Mouse (Mus musculus) right cerebral cortex, postnatal 4 days (tissue): ENCODE measurements around the gene Hesx1.

Experiments used
- DNase-seq: peaks from one replicate; pipeline ENCODE4 v3.0.0-alpha.2; 2022

Hesx1 gene

DNA sequence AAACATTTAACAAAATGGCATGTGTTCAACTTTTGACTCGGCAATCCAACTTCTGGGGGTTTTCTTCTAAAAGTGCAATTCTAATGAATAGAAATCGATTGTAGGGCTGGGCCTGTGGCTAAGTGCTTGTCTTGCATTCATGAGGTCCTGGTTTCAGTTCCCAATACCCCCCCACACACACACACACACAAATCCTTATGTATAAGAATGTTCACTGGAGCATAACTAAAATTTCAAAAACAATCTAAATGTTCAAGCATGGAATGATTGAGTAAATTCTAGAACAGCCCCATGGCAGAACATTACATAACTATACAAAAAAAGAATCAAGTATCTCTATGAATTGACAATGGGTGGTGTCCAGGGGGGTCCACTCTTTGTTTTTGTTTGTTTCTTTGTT lies 23.7 kb downstream of the Hesx1 start:
- DNase-seq: no peak

DNA sequence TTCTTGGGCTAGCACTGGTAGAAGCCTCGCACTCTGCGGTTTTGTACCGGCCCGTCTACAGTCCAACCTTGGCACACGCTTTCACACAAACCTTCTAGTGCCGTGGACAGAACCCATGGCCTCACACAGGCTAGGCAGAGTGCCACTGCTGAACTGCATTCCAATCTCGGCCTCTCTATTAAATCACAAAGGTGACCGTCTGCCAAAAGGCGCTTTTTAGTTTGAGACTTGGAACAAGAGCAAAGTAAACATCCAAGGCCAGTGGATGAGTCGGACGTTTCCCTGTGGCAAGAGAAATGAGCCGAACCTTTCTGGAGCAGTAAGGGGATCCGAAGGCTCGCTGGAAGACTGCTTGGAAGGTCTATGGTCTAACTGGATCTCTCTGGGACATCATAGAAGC lies 25.6 kb downstream of the Hesx1 start:
- no peak for DNase-seq

DNA sequence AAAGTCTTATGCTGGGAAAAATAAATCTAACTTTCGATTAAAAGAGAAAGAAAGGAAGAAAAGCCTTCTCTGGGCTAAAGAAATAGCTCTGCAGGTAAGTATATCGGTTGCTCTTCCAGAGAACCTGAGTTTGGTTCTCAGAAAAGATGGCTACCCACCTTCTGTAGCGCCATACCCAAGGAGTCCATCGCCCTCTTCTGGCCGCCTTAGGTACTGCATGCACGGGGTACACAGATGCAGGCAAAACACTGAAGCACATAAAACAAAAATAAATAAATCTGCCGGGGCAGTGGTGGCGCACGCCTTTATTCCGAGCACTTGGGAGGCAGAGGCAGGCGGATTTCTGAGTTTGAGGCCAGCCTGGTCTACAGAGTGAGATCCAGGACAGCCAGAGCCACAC lies 28.7 kb downstream of the Hesx1 start:
- DNase-seq: peak; percentile 60

DNA sequence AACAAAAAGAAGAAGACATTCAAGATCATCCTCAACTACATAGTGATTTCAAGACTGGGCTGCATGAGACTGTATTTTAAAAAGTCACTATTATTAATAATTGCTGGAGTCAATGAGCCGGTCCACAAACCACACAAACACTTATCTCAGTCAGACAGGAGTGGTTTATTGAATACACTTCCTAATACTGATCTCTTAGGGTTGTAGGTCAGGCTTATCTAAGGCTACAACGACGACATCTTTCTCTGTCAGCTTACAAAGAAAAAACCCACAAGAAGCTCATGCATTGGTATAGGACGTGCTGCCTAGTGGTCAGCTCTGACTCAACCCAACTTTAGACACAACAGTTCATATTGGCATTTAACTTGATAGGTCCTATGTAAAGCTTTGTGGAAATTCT lies 30.4 kb downstream of the Hesx1 start:
- no peak for DNase-seq

DNA sequence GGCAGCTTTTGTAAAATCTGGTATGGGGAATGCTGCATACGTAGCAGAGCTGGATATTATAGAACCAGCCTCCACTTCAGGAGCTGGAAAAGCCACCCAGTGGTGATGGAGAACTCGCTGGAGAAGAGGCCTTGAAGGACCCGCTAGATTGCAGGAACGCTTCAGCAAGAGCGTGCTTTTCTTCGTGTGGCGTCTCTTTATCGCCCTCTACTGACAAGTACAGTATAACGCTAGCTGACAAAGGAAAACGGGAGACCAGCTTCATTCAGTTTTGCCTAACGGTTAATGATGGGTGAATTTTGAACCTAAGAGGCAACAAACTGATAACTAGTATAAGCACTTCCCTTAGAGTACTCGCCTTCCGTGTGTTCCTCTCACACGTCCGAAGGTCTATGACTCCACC lies 35.6 kb downstream of the Hesx1 start:
- DNase-seq: peak; percentile 35

DNA sequence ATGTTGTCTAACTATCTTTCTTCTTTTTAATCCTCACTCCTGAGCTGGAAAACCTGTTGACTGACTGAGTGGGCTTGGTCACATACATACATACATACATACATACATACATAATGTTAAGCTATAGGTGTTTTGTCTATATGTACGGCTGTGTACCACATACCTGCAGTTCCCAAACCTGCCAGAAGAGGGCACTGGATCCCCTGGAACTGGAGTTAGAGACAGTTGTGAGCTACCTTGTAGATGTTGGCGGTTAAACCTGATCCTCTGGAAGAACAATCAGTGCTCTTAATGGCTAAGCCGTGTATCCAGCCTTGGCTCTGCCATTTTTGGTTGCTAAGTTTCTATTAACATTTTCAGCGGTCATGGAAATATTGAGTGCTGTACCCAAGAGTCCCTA lies 36.9 kb downstream of the Hesx1 start:
- peak; percentile 76 for DNase-seq

DNA sequence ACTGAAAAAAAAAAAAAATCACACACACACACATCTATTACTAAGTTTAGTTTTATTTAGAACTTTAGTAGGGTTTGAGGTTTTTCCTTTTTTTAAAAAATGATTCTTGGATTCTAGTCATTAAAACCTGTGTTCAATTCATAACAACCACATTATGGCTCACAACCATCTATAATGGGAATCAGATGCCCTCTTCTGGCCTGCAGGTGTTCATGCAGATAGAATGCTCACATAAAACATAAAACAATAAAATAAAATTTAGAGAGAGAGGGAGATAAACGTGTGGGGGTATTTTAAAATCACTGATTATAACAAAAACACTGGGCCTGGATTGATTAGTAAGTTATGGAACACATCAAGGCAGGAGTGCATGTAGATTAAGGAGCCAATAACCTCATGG lies 43.3 kb downstream of the Hesx1 start:
- no peak for DNase-seq

DNA sequence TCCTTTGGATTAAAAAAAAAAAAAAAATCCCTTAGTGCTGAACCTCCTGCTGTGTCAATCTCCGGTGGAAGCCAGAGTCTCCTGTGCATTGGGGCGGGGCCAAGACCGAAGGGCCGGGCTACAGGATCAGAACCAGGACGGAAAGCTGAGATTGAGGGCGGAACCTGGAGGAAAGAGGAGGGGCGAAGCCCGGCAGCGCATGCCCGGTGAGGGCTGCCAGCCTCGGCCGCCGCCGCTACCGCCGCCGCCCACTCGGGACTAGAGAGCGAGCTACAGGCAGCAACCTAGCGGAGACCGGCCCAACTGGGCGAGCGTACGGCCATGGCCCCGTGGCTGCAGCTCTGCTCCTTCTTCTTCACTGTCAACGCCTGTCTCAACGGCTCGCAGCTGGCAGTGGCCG lies 44.6 kb downstream of the Hesx1 start, which contains the start of gene Il17rd:
Il17rd (plus strand) TSS at position 159 of the 400 bp plus-strand sequence.
- DNase-seq: peak; percentile 72

DNA sequence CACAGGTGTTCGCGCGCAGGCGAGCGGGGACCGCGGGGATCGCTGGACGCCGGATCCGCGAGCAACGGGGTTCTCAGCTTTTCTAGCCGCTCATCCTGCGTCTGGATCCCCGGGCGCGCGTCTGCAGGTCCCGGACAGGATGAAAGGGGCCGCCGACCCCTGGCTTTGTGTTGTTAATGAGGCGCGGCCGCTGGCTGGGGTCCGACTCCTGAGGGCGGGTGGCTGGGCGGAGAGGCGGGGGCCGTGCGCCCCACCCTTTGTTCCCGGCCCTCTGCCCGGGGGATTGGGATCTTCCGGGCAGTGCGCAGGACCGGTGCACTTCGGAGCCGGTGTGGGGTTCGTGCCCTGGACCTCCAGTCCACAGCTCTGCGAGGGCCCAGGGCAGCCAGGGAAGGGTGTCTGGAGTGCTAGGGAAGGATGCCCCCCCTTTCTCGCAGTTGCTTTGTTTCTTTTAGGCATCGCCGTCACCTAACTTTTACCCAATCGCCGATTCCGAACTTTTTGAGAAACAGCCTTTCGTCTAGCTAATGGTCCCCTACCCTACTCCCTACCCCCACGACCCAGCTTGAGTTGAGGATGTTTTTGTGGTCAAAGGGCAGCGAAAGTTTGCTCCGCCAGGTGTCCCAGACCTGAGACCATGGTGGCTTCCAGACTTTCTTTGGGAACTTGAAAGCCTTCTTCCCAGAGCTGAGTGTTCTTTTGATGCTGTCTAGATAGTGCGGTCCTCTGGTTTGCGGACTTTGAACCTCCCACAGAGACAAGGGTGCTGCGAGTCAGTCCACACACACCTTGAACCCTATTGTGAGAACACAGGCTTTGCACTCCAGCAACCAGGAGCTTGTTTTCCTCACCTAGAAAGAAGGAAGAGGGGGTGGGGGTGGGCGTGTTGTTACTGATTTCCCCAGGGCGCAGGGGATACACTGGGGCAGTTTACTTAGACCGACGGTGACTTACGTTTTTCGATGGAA lies 45.3 kb downstream of the Hesx1 start:
- DNase-seq: peak; percentile 42

DNA sequence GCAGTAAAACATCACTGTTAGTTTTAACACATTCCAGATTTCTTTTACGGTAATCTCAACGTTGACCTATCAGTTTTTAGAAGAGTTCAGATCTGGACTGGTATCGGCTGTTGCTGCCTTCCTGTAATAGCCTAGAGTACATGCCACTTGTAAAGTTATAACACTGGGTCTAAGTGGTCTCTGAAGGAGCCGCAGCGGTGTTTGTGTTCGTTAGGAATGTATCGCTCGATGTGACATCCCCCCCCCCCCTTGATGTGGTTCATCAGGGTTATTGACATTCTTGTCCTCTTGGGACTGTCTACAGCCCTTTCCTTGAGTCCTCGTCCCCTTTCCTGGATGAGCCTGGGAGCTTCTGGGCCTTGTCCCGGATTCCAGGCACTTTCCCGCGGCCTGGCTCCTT lies 46.2 kb downstream of the Hesx1 start:
- DNase-seq: no peak

DNA sequence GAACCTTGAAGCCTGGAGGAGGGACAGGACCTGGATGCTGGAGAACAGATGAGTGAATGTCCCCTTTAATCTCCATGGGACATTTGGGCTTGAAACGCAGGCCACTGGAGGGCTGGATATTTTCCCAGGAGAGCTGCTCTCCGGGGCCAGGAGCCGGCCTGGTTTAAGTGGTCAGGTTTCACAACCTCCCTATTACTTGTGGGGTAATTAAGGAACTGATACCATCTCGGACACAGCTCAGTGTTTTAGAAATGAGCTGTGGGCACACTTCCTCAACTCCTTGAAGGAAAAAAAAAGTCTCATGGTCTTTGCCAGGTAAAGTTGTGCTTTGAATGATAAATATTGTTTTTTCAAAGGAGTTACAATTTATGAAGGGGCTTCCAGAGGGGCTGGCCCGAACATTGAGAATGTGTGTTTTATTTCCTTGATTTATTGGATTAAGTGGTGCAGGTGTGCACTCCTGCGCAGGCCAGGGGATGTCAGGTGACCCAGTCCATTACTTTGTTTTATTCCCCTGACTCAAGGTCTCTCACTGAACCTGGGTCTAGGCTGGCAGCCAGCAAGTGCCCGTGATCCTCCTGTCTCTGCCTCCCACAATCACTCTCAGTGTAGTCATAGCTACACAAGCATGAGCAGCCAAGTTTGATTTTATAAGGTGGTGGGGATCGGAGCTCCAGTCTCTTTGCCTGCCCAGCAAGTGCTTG lies 48.2 kb downstream of the Hesx1 start:
- DNase-seq: no peak

DNA sequence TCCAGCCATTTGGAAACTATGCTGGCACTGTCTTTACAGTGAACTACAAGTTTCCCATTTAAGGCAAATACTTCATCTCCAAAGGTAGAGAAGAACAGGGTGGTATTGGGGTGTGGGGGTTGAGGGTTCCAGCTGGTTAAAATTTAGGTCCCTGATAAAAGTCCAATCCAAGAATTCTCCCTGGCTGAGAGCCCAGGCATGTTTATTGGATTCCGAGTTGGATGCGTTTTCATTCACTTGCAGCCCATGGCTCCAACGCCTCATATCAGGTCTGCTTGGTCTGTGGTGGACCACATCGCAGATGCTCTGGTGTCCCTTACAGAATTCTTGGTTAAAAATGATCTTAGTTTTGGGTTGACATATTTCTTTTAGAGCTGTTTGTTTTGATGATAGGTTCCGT lies 49.2 kb downstream of the Hesx1 start:
- no peak for DNase-seq

DNA sequence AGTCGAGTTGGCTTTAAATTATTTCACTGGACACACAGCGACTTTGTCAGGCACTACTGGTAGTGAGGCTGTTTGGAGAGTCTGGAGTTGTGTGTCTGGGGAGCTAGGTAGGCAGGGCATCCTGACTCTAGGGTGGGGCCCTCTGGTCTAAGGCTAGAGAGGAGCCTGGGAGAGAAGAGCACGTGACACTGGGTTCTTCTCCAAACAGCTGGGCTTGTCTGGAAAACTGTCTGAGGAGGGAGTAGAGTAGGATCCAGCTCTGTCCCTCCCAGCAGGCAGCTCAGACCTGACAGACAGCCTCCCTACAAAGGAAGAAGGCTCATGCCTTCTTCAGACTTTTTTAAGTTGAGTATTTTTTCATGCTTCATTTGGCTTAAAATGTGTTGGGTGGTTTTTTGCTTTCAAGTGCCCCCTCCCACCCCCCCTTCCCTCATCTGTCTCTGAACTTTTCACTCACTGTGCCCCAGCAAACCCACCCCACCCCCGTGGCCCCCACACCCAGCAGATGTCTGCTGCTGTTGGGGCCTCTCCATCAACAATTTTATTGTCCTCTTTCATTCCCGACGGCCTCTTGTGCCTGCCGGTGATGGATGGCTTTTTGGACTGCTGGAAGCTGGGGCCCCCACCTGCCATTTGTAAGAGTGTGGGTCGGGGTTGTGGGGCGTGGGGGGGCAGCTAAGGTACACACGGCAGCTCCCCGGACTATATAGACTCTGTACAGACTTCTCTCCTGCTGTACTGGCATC lies 50.2 kb downstream of the Hesx1 start:
- no peak for DNase-seq

DNA sequence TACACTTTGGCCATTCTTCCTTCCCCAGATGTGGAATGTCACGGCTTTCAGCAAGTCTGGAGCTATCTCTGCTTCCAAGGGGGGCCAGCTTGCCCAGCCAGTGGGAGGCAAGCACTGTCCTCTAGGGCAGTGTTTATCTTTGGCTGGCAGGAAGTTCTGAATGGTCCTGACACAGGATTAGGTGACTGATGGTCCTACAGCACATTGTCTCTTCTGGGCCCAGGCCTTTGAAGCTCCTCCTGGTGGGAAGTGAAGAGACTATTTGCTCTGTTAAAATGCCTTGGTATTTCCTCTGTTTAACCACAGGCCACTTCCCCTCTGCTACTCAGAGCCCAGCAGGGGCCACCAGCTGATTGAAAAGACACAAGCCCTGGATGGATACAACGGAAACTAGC lies 50.7 kb downstream of the Hesx1 start:
- no peak for DNase-seq

DNA sequence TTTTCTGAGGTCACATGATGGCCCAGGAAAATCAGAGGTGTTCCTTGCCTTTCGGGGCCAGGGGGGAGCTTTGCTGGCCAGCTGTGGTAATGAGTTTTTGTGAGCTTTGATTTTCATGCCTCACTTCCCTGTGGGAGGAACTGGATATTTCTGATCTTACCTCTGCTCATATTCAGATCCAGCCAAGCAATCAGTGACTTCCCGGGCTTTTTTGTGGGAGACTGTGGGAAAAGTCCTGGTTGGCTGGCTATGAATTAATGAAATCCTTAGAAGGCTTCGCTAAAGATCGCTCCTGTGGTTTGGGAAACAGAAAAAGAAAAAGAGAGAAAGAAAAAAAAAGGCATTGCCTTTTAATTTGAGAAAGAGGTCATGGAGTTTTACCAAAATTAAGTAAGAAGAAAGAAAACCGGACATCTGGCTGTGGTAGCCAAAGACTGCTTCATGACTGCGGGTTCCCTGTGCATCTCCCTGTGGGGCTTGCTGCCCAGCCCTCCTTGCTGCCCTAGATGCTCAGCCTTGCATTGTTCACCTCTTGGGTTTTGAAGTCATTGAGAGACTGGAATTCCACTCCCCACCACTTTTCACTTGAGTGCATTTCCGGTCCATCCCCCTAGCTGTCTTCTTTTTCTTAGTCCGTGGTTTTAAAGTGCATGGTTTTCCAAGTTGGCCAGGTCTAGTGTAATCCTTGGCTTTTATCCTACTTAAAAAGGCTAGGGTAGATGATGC lies 54.2 kb downstream of the Hesx1 start:
- DNase-seq: no peak

DNA sequence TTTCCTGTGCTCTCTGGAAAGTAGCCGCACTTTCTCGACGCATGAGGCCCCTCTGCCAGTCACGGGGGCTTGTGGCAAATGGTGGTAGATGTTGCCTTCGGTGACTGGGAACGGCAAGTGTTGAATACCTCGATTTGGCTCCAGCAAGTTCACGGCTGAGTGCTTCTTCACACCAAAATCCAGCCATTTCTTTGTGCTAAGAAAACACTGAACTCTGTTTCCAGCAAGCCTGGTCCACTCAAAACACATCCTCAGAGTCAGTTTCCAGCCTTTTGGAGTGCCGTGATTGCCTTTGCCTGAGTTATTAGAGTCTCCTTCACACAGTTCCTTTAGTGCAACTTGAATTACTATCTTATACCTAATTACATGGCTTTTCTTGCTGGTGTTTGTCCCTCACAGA lies 55.8 kb downstream of the Hesx1 start:
- DNase-seq: no peak

DNA sequence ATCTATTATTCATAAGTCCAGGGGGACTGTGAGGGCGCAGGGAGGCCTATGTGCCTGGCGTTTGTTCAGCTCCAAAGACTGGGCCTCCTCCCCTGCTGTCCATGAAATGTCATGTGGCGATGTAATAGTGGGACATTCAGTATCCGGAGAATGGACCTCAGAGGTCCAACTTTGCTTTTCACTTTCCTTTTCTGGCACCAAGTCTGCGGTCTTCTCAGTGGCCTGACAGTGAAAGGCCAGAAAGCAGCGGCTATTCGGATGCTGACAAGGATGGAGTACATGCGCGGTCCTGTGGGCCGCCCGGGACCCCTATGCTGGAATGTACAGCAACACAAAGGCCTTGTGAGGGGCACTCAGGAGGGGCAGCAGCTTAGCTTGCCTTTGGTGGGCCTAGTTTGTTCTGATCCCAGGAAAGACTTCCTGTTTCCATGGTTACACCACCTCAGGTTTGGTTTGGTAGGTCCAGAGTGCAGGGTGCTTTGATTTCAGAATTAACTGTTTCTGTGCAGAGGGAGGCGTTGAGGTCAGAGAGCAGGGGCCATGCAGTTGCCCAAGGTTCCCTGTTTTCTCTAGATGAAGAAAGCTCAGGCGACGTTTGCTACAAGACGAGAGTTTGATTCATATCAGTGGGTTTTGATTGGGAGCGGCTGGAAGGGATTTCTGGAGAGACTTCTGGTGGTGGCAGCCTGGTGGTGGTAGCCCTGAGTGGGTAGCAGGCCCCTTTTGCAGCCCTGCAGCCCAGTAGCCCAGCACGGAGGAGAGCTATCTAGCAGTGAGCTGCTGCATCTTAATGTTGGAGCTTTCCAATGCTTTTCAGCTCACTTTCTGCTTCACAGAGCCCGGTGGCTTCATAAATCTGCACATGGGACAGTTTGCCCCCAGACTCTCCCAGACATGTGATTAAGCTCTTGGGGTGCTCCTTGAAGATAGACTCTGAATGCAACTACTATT lies 56.6 kb downstream of the Hesx1 start:
- no peak for DNase-seq

DNA sequence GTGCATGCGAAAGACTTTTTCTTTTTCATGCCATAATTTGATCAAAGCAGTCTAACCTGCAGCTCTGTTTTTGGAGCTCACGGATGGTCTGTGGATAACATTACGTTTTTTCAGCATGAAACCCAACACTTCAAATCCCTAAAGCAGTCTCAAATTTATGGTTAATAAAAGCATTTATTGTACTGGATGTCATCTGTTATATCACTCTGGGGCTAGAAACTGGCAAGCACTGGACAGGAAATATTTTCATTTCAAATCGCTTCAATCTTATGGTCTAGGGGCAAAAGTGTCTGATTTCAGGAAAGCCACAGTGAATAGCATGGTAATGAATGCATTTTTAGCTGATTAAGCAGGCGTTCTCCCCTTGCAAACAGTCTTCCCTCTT lies 57.3 kb downstream of the Hesx1 start:
- DNase-seq: no peak
